Mouse (Mus musculus) lung, adult 2 months (tissue): ENCODE results near the gene Ppp1r10. TPM values are rescaled to one million over a fixed set of nuclear protein-coding genes. Genes with fewer than 3 reads are reported as not detected.
A peak's percentile ranks its signal among the peaks of the same experiment; 100 is the strongest.

Experiments used
- DNase-seq: peaks from one replicate; pipeline ENCODE4 v3.0.0; 2022
- H3K4me1 ChIP-seq: fragments of 200-500 bp; 2 replicates; pipeline ENCODE4 v1.6.1; 2011; ENCODE audit warnings: low read length; ENCODE audit not compliant: control insufficient read depth, insufficient read depth
- H3K4me3 ChIP-seq: fragments of 200-500 bp; replicated peaks from 2 replicates; pipeline ENCODE3; 2011; ENCODE audit warnings: low read depth, mild to moderate bottlenecking, control low read depth, low read length; ENCODE audit errors: extremely low read depth
- CTCF ChIP-seq: fragments of 200-500 bp; IDR thresholded peaks from 2 replicates; pipeline ENCODE4 v1.5.1; 2011; ENCODE audit warnings: mild to moderate bottlenecking, low read length, control low read depth; ENCODE audit not compliant: insufficient read depth
- POLR2A ChIP-seq: fragments of 200-500 bp; IDR thresholded peaks from 2 replicates; pipeline ENCODE4 v1.6.1; 2011; ENCODE audit warnings: low read depth, mild to moderate bottlenecking, control low read depth, low read length, borderline replicate concordance; ENCODE audit errors: extremely low read depth
- WGBS: fragments of 180-500 bp; shearing (Covaris S2); methylation state at CpG from one replicate; pipeline ENCODE4 v1.1.7; 2018; 5-methylcytosine and 5-hydroxymethylcytosine counted together
- polyA plus RNA-seq: library from polyadenylated mRNA; depleted of rRNA; stranded (reverse); fragments of >200 nt; gene quantifications from 2 replicates; pipeline ENCODE4 v1.2.3, GENCODE M21; 2012

Ppp1r10 gene
- polyA plus RNA-seq, 1 experiment = 28.6 TPM

- peak overlapping the region; percentile 99 for H3K4me3 ChIP-seq
- H3K4me1 ChIP-seq = peaks cover 23% of the 10 kb centered on the region
- no peak for DNase-seq
- TF ChIP-seq POLR2A = peak; percentile 69; the same call in 1 of the 2 replicates
- no peak for TF ChIP-seq CTCF
- WGBS = under 1% methylated on average over 8 of the region's 8 CpGs
Observed at GRCm38 (mm10) chr17:35917143-35917462, 869 bp downstream of the Ppp1r10 start.

GRCm38 (mm10) chr17:35917463-35918251 is 1.4 kb downstream of the Ppp1r10 start:
- DNase-seq = peak; percentile 51
- H3K4me1 ChIP-seq = peaks cover 27% of the 10 kb centered on the region
- WGBS = under 1% methylated on average over 13 of the region's 13 CpGs
- H3K4me3 ChIP-seq = peak overlapping the region; percentile 99
- TF ChIP-seq POLR2A (peak; percentile 84; the same call in 1 of the 2 replicates), CTCF (no peak)

- DNase-seq = peak; percentile 52
- under 1% methylated on average over 11 of the region's 11 CpGs for WGBS
- Histone ChIP-seq H3K4me3 (peak overlapping the region; percentile 99), H3K4me1 (peaks cover 27% of the 10 kb centered on the region)
- TF ChIP-seq POLR2A (peak; percentile 52; the same call in 1 of the 2 replicates), CTCF (no peak)
Observed at GRCm38 (mm10) chr17:35918276-35919059, 2.2 kb downstream of the Ppp1r10 start.

GRCm38 (mm10) chr17:35919060-35919715 is 3.0 kb downstream of the Ppp1r10 start:
- TF ChIP-seq POLR2A (peak; percentile 72), CTCF (no peak)
- H3K4me3 ChIP-seq = peak overlapping the region; percentile 99
- H3K4me1 ChIP-seq = peaks cover 27% of the 10 kb centered on the region
- WGBS = 4% methylated on average over 7 of the region's 7 CpGs
- peak; percentile 87 for DNase-seq

- DNase-seq = no peak
- Histone ChIP-seq H3K4me1 (peaks cover 27% of the 10 kb centered on the region), H3K4me3 (no peak overlapping the region)
- TF ChIP-seq POLR2A (peak; percentile 32; the same call in 1 of the 2 replicates), CTCF (no peak)
- 27% methylated on average over 6 of the region's 6 CpGs for WGBS
Observed at GRCm38 (mm10) chr17:35919864-35920301, 3.6 kb downstream of the Ppp1r10 start.

- no peak for DNase-seq
- TF ChIP-seq CTCF = no peak
- no peak for TF ChIP-seq POLR2A
- WGBS = 28% methylated on average over 1 of the region's 1 CpGs
Observed at GRCm38 (mm10) chr17:35920384-35920783, 4.2 kb downstream of the Ppp1r10 start.

GRCm38 (mm10) chr17:35920862-35921562 is 4.8 kb downstream of the Ppp1r10 start:
- peaks cover 24% of the 10 kb centered on the region for H3K4me1 ChIP-seq
- TF ChIP-seq POLR2A (no peak), CTCF (no peak)
- H3K4me3 ChIP-seq = no peak overlapping the region
- WGBS = 57% methylated on average over 5 of the region's 5 CpGs
- no peak for DNase-seq

More at GRCm38 (mm10) chr17:35920384-35920783, 4.2 kb downstream of the Ppp1r10 start:
- H3K4me1 ChIP-seq = peaks cover 27% of the 10 kb centered on the region
- no peak overlapping the region for H3K4me3 ChIP-seq

- no peak for DNase-seq
- peaks cover 24% of the 10 kb centered on the region for H3K4me1 ChIP-seq
- TF ChIP-seq CTCF (no peak), POLR2A (no peak)
- H3K4me3 ChIP-seq = no peak overlapping the region
- WGBS = 57% methylated on average over 4 of the region's 4 CpGs
Observed at GRCm38 (mm10) chr17:35921710-35922109, 5.5 kb downstream of the Ppp1r10 start.
